Mouse (Mus musculus) CH12.LX (cell line): Measurements from ENCODE around the gene Lias. TPM values are rescaled to one million over a fixed set of nuclear protein-coding genes. Genes with fewer than 3 reads are reported as not detected.

Source experiments
- DNase-seq: peaks from one replicate; pipeline ENCODE4 v3.0.0-alpha.2; 2013; ENCODE audit errors: extremely low read depth
- H3K27ac ChIP-seq: 2 replicates; pipeline ENCODE4 v1.5.1; 2012; ENCODE audit warnings: low read depth, mild to moderate bottlenecking, control low read depth, moderate library complexity; ENCODE audit not compliant: insufficient read depth
- H3K27me3 ChIP-seq: replicated peaks from 2 replicates; pipeline ENCODE3; 2012; ENCODE audit warnings: inconsistent platforms
- H3K36me3 ChIP-seq, 2 experiments: replicated peaks in 1 of 2; 2 replicates each; pipeline versions ENCODE3 to v1.6.1; 2012; ENCODE audit warnings: inconsistent platforms in 1 of 2, low read length in 1 of 2, mild to moderate bottlenecking in 1 of 2, mixed read lengths in 1 of 2, moderate library complexity in 1 of 2; ENCODE audit not compliant: control insufficient read depth in 1 of 2, insufficient read depth in 1 of 2
- H3K4me1 ChIP-seq, 2 experiments: 2 replicates each; pipeline ENCODE4 v1.6.1; 2012; ENCODE audit warnings: inconsistent platforms in 1 of 2, moderate library complexity in 1 of 2; ENCODE audit not compliant: insufficient read depth in 2 of 2, control insufficient read depth in 1 of 2
- H3K4me2 ChIP-seq: 2 replicates; pipeline ENCODE4 v1.6.1; 2012; ENCODE audit warnings: low read depth, mild to moderate bottlenecking, control low read depth; ENCODE audit not compliant: poor library complexity, insufficient read depth, severe bottlenecking
- H3K4me3 ChIP-seq, 3 experiments: fragments of 150-350 bp in 1 of 3; sonication (generic) in 1 of 3; replicated peaks in 1 of 3; 2 replicates each; pipeline versions ENCODE3 to v1.5.1; 2011 to 2012; ENCODE audit warnings: low read depth in 2 of 3, low read length in 2 of 3, mild to moderate bottlenecking in 2 of 3, moderate library complexity in 2 of 3, control low read depth in 1 of 3, improper control_type of control experiment in 1 of 3, inconsistent platforms in 1 of 3, mixed read lengths in 1 of 3; ENCODE audit not compliant: poor library complexity in 1 of 3
- H3K79me2 ChIP-seq: replicated peaks from 2 replicates; pipeline ENCODE4 v1.6.1; 2012; ENCODE audit warnings: mild to moderate bottlenecking, moderate library complexity; ENCODE audit not compliant: control insufficient read depth, poor library complexity, insufficient read depth, severe bottlenecking; ENCODE audit errors: extremely low read depth
- H3K9ac ChIP-seq: 2 replicates; pipeline ENCODE4 v1.6.1; 2012; ENCODE audit warnings: low read depth, mild to moderate bottlenecking, control low read depth, moderate library complexity; ENCODE audit not compliant: insufficient read depth
- H3K9me3 ChIP-seq: replicated peaks from 2 replicates; pipeline ENCODE3; 2012; ENCODE audit warnings: low read length, inconsistent platforms, mixed read lengths
- BHLHE40 ChIP-seq: IDR thresholded peaks from 2 replicates; pipeline ENCODE4 v1.6.1; 2011; ENCODE audit warnings: mild to moderate bottlenecking, low read depth, low read length, improper control_type of control experiment
- JUN ChIP-seq: IDR thresholded peaks from 2 replicates; pipeline ENCODE4 v1.6.1; 2011; ENCODE audit warnings: low read depth, mild to moderate bottlenecking, low read length, improper control_type of control experiment, moderate library complexity; ENCODE audit not compliant: insufficient read depth
- MXI1 ChIP-seq: IDR thresholded peaks from 2 replicates; pipeline ENCODE4 v1.6.1; 2011; ENCODE audit warnings: mild to moderate bottlenecking, low read depth, low read length, improper control_type of control experiment
- TCF12 ChIP-seq: IDR thresholded peaks from 2 replicates; pipeline ENCODE4 v1.6.1; 2014; ENCODE audit warnings: low read depth, mild to moderate bottlenecking, inconsistent platforms, low read length, improper control_type of control experiment
- UBTF ChIP-seq: IDR thresholded peaks from 2 replicates; pipeline ENCODE4 v1.6.1; 2012; ENCODE audit warnings: low read depth, mild to moderate bottlenecking, inconsistent platforms, low read length, improper control_type of control experiment, moderate library complexity
- ZMIZ1 ChIP-seq: IDR thresholded peaks from 2 replicates; pipeline ENCODE4 v1.6.1; 2012; ENCODE audit warnings: low read depth, mild to moderate bottlenecking, inconsistent platforms, low read length, improper control_type of control experiment
- dilution Hi-C: fragments of 300-500 bp; cut with MboI; formaldehyde crosslinking; loops from 2 replicates; pipeline ENCODE4 v1.14.3; 2020; ENCODE audit warnings: low sequenced_read_pairs; ENCODE audit not compliant: extremely low pct_unique_long_range_greater_than_20kb, extremely low pct_ligation_motif_present
- in situ Hi-C: fragments of 300-500 bp; cut with MboI; formaldehyde crosslinking; loops from 3 replicates; pipeline ENCODE4 v1.14.3; 2019; ENCODE audit warnings: low sequenced_read_pairs, low pct_ligation_motif_present, low pct_unique_long_range_greater_than_20kb, mixed read lengths
- polyA plus RNA-seq: library from polyadenylated mRNA; unstranded; fragments of >175 nt; gene quantifications from 2 replicates; pipeline ENCODE4 v1.2.1, GENCODE M21; 2012; ENCODE audit warnings: low read depth; ENCODE audit not compliant: insufficient read length
- total RNA-seq, 2 experiments: library from RNA; depleted of rRNA; stranded (reverse); fragments of 300-350 nt in 1 of 2; fragments of >200 nt in 1 of 2; gene quantifications; 2 replicates each; pipeline ENCODE4 v1.2.3; 2012 to 2014

The Lias gene
- total and polyA plus RNA-seq, 3 experiments, result 34.6 to 57.7 (median 52.6) TPM

DNA sequence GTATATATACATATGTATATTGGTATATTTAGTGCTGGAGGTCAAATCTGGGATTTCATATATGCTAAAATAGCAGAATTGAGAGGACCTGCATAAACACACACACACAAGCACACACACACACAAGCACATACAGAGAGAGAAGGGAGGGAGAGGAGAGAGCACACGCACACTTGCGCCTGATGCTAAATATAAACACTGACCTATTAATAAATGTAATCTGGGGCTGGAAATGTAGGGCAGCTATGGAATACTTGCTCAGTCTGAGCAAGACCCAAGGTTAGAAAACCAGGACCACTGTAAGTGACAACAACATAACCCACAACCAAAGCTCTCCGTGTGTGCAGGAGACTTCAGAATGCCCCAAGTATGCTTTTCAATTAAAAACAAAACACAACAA, 68.2 kb downstream of the Lias start:
- Histone ChIP-seq H3K4me3 (no peak overlapping the region), H3K36me3 (peaks cover 0 to 15% of the 10 kb centered on the region in 2 experiments), H3K79me2 (no peaks in the 10 kb centered on the region), H3K27ac (no peak overlapping the region), H3K4me2 (no peak overlapping the region), H3K9me3 (peaks cover 2% of the 10 kb centered on the region), H3K4me1 (peaks cover 0 to 15% of the 10 kb centered on the region in 2 experiments; a peak in 2 of 4 replicates), H3K27me3 (no peaks in the 10 kb centered on the region), H3K9ac (no peak overlapping the region)
- TF ChIP-seq JUN (no peak), TCF12 (no peak), MXI1 (no peak), ZMIZ1 (no peak), UBTF (no peak), BHLHE40 (no peak)
- dilution Hi-C loops, result no loop called here
- no peak for DNase-seq
- in situ Hi-C loops, result no loop called here

Other genes starting within 250 kb of the Lias start
- gene Wdr19, start 191.8 kb upstream of the Lias start, total RNA-seq (2012; rRNA removed), result 1.0 and 1.4 TPM in 2 replicates
- 1.7 and 1.9 TPM in 2 replicates for gene Wdr19, start 191.8 kb upstream of the Lias start, total RNA-seq (2014; rRNA removed)
- 1.2 and 1.5 TPM in 2 replicates for gene Wdr19, start 191.8 kb upstream of the Lias start, polyA plus RNA-seq
- 75.5 and 83.1 TPM in 2 replicates for gene Rfc1, start 55.8 kb upstream of the Lias start, total RNA-seq (2012; rRNA removed)
- 62.4 and 64.9 TPM in 2 replicates for gene Rfc1, start 55.8 kb upstream of the Lias start, total RNA-seq (2014; rRNA removed)
- 80.8 and 108 TPM in 2 replicates for gene Rfc1, start 55.8 kb upstream of the Lias start, polyA plus RNA-seq
- not detected in 2 replicates for gene Klb, start 43.2 kb upstream of the Lias start, total RNA-seq (2012; rRNA removed)
- gene Klb, start 43.2 kb upstream of the Lias start, total RNA-seq (2014; rRNA removed), result not detected in 2 replicates
- not detected in 2 replicates for gene Klb, start 43.2 kb upstream of the Lias start, polyA plus RNA-seq
- gene Rpl9, start 53 bp upstream of the Lias start, total RNA-seq (2012; rRNA removed), result 2,286 and 2,418 TPM in 2 replicates
- gene Rpl9, start 53 bp upstream of the Lias start, total RNA-seq (2014; rRNA removed), result 3,292 and 3,671 TPM in 2 replicates
- gene Rpl9, start 53 bp upstream of the Lias start, polyA plus RNA-seq, result 1,001 and 1,107 TPM in 2 replicates
- gene Ugdh, start 44.5 kb downstream of the Lias start, total RNA-seq (2012; rRNA removed), result 8.9 and 9.8 TPM in 2 replicates
- 40.3 and 45.7 TPM in 2 replicates for gene Ugdh, start 44.5 kb downstream of the Lias start, total RNA-seq (2014; rRNA removed)
- 37.7 and 38.0 TPM in 2 replicates for gene Ugdh, start 44.5 kb downstream of the Lias start, polyA plus RNA-seq
- gene Gm43552, start 101.3 kb downstream of the Lias start, total RNA-seq (2012; rRNA removed), result not detected in 2 replicates
- not detected in 2 replicates for gene Gm43552, start 101.3 kb downstream of the Lias start, total RNA-seq (2014; rRNA removed)
- 1.5 and 2.1 TPM in 2 replicates for gene Gm43552, start 101.3 kb downstream of the Lias start, polyA plus RNA-seq
- 9.7 and 11.4 TPM in 2 replicates for gene Smim14, start 145.7 kb downstream of the Lias start, total RNA-seq (2012; rRNA removed)
- 46.4 and 50.2 TPM in 2 replicates for gene Smim14, start 145.7 kb downstream of the Lias start, total RNA-seq (2014; rRNA removed)
- gene Smim14, start 145.7 kb downstream of the Lias start, polyA plus RNA-seq, result 19.3 and 19.7 TPM in 2 replicates
- gene Ube2k, start 145.7 kb downstream of the Lias start, total RNA-seq (2012; rRNA removed), result 56.7 and 58.8 TPM in 2 replicates
- 51.4 and 54.9 TPM in 2 replicates for gene Ube2k, start 145.7 kb downstream of the Lias start, total RNA-seq (2014; rRNA removed)
- gene Ube2k, start 145.7 kb downstream of the Lias start, polyA plus RNA-seq, result 293 and 310 TPM in 2 replicates